Mouse (Mus musculus) ES-CJ7 (cell line): ENCODE results near the gene Nmrk2.

Experiments
- DNase-seq: peaks from one replicate; pipeline ENCODE4 v3.0.0; 2011; ENCODE audit warnings: low read depth, low spot score

The Nmrk2 gene

GRCm38 (mm10) chr10:81216810-81217209 lies 15.0 kb upstream of the Nmrk2 start:
- DNase-seq: no peak

- DNase-seq: no peak
Observed at GRCm38 (mm10) chr10:81216260-81216659, 14.4 kb upstream of the Nmrk2 start.

- DNase-seq: no peak
Observed at GRCm38 (mm10) chr10:81210154-81210553, 8.3 kb upstream of the Nmrk2 start.

- DNase-seq: no peak
Observed at GRCm38 (mm10) chr10:81204137-81204536, 2.3 kb upstream of the Nmrk2 start.

- no peak for DNase-seq
Observed at GRCm38 (mm10) chr10:81202978-81203720, 1.3 kb upstream of the Nmrk2 start.

- DNase-seq: no peak
Observed at GRCm38 (mm10) chr10:81200605-81201287, 1.1 kb downstream of the Nmrk2 start.

- no peak for DNase-seq
Observed at GRCm38 (mm10) chr10:81200141-81200540, 1.7 kb downstream of the Nmrk2 start.

GRCm38 (mm10) chr10:81198990-81199389 lies 2.9 kb downstream of the Nmrk2 start:
- DNase-seq: no peak

- DNase-seq: peak; percentile 60
Observed at GRCm38 (mm10) chr10:81198230-81198629, 3.6 kb downstream of the Nmrk2 start.

GRCm38 (mm10) chr10:81197305-81197704 lies 4.5 kb downstream of the Nmrk2 start:
- DNase-seq: no peak

GRCm38 (mm10) chr10:81196470-81197065 lies 5.3 kb downstream of the Nmrk2 start:
- no peak for DNase-seq

- no peak for DNase-seq
Observed at GRCm38 (mm10) chr10:81195300-81195699, 6.6 kb downstream of the Nmrk2 start.

- DNase-seq: no peak
Observed at GRCm38 (mm10) chr10:81193991-81194774, 7.7 kb downstream of the Nmrk2 start.

- no peak for DNase-seq
Observed at GRCm38 (mm10) chr10:81192968-81193501, 8.8 kb downstream of the Nmrk2 start.

GRCm38 (mm10) chr10:81192270-81192967 lies 9.4 kb downstream of the Nmrk2 start:
- DNase-seq: peak; percentile 85

- DNase-seq: no peak
Observed at GRCm38 (mm10) chr10:81191342-81191982, 10.4 kb downstream of the Nmrk2 start.

- no peak for DNase-seq
Observed at GRCm38 (mm10) chr10:81190912-81191321, 10.9 kb downstream of the Nmrk2 start.

GRCm38 (mm10) chr10:81190236-81190911 lies 11.5 kb downstream of the Nmrk2 start:
- DNase-seq: peak; percentile 78

- DNase-seq: no peak
Observed at GRCm38 (mm10) chr10:81189821-81190220, 12.0 kb downstream of the Nmrk2 start.

GRCm38 (mm10) chr10:81187161-81187560 lies 14.7 kb downstream of the Nmrk2 start:
- DNase-seq: no peak
